Mouse (Mus musculus): ENCODE measurements around the gene Fcer1g. TPM values are rescaled to one million over a fixed set of nuclear protein-coding genes. Genes with fewer than 3 reads are reported as not detected.

The Fcer1g gene
- total and polyA plus RNA-seq, 2 experiments from 2014 or later: 24.6 to 60.5 TPM

GRCm38 (mm10) chr1:171222238-171223155 lies 11.7 kb downstream of the Fcer1g start, which contains the start of gene Tomm40l:
Tomm40l (minus strand) TSS chr1:171222514.
- Histone ChIP-seq H3K4me2 (ENCODE audit: low read depth, low read length) (peak within 1 kb of the TSS; percentile 77), H3K4me3 (ENCODE audit: low read depth, low read length) (peak within 1 kb of the TSS; percentile 66), H3K9ac (replicated peaks; ENCODE audit: low read depth, low read length) (peak within 1 kb of the TSS; percentile 56), H3K4me1 (ENCODE audit: control insufficient read depth, insufficient read depth) (peaks cover 8% of the 10 kb centered on the region), H3K27ac (ENCODE audit: low read depth) (peak within 1 kb of the TSS; percentile 94), H3K9me3 (replicated peaks; ENCODE audit: control insufficient read depth, low read length) (no peaks in the 10 kb centered on the region), H3K36me3 (replicated peaks; ENCODE audit: control insufficient read depth, insufficient read depth, low read length) (peaks cover 24% of the 10 kb centered on the region), H3K27me3 (ENCODE audit: control insufficient read depth, insufficient read depth, low read length) (no peaks in the 10 kb centered on the region)
- WGBS: under 1% methylated on average over 28 of the region's 28 CpGs
- TF ChIP-seq EP300 (IDR thresholded peaks at IDR 0.05; ENCODE audit: low read depth): no peak; the same call in 1 of the 2 replicates
- TF ChIP-seq CTCF (IDR thresholded peaks at IDR 0.05; ENCODE audit: low read depth): peak; percentile 79
- DNase-seq (ENCODE audit: low spot score) (peak; percentile 100), ATAC-seq (ENCODE audit: insufficient read depth, low read depth) (peak; percentile 97)

DNA sequence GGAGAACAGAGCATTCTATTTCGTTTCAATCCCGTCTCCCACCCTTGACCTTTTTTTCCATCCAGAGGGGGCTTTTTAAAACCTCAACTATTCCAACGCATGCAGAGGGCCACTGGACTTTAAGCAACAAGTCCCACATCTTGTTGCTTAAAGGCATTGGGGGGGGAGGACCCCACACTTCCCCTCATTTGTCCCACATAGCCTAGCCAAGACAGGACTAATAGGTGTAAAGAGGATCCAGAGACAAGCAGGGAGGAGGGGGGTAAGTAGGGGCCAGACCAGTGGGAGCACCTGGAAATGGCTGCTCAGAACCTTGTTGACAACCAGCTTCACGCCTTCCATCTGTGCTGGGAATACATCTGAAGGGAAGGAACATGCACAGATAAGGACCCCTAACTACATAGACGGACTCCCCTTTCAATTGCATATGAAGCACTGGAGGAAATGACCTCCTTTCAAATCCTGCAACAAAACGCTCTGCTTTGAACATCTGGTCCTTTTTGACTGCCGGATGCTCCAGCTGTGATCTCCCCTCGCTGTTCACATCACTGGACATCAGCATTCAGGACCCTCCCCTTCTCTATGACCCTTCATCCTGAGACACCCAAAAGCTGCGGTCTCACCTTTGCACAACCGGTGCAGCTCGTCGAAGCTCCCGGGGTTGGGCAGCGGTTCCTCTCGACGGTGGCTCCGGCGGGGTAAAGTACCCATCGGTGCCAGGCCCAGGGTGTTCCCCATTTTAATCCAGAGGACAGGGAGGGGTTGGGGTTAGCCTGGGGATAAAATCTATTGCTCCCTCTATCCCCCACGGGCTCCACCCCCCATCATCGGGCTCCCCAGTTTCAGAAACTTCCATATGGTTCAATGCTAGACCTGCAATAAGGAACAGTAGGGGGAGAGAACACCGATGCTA lies 12.6 kb downstream of the Fcer1g start:
- peak overlapping the region; percentile 66 for H3K4me3 ChIP-seq (ENCODE audit: low read depth, low read length)
- no peaks in the 10 kb centered on the region for H3K27me3 ChIP-seq (ENCODE audit: control insufficient read depth, insufficient read depth, low read length)
- peaks cover 24% of the 10 kb centered on the region for H3K36me3 ChIP-seq (replicated peaks; ENCODE audit: control insufficient read depth, insufficient read depth, low read length)
- peak overlapping the region; percentile 15; the same call in 1 of the 2 replicates for H3K27ac ChIP-seq (ENCODE audit: low read depth)
- H3K9ac ChIP-seq (replicated peaks; ENCODE audit: low read depth, low read length): peak overlapping the region; percentile 56
- H3K4me2 ChIP-seq (ENCODE audit: low read depth, low read length): peak overlapping the region; percentile 77
- H3K4me1 ChIP-seq (ENCODE audit: control insufficient read depth, insufficient read depth): peaks cover 8% of the 10 kb centered on the region
- no peak for TF ChIP-seq EP300 (IDR thresholded peaks at IDR 0.05; ENCODE audit: low read depth)
- TF ChIP-seq CTCF (IDR thresholded peaks at IDR 0.05; ENCODE audit: low read depth): no peak
- H3K9me3 ChIP-seq (replicated peaks; ENCODE audit: control insufficient read depth, low read length): no peaks in the 10 kb centered on the region
- ATAC-seq (ENCODE audit: insufficient read depth, low read depth) (no peak), DNase-seq (ENCODE audit: low spot score) (no peak)
- 5% methylated on average over 22 of the region's 22 CpGs for WGBS

DNA sequence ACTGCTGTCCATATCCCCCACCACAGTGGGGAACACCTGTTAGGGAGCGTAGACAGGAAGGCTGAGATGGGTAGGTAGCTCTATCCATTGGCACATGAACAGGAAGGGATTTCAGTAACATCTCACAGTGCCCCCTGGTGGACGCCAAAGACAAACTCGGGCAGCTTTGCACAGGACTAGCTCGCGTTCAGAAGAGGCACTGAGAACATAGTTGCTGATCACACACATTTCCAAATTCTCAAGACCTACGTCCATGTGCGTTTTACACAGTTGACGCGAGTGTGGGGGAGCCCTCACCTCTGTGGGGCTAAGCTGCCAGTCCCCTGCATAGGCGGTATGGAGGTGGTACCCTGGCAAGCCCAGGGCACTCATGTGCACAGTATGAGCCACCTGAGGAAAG lies 13.3 kb downstream of the Fcer1g start:
- H3K4me2 ChIP-seq (ENCODE audit: low read depth, low read length): peak overlapping the region; percentile 77
- H3K4me1 ChIP-seq (ENCODE audit: control insufficient read depth, insufficient read depth): peaks cover 11% of the 10 kb centered on the region
- peak overlapping the region; percentile 66 for H3K4me3 ChIP-seq (ENCODE audit: low read depth, low read length)
- H3K36me3 ChIP-seq (replicated peaks; ENCODE audit: control insufficient read depth, insufficient read depth, low read length): peaks cover 24% of the 10 kb centered on the region
- H3K9me3 ChIP-seq (replicated peaks; ENCODE audit: control insufficient read depth, low read length): no peaks in the 10 kb centered on the region
- no peak overlapping the region for H3K27ac ChIP-seq (ENCODE audit: low read depth)
- H3K9ac ChIP-seq (replicated peaks; ENCODE audit: low read depth, low read length): no peak overlapping the region
- TF ChIP-seq CTCF (IDR thresholded peaks at IDR 0.05; ENCODE audit: low read depth) (peak; percentile 92), EP300 (IDR thresholded peaks at IDR 0.05; ENCODE audit: low read depth) (no peak)
- DNase-seq (ENCODE audit: low spot score): peak; percentile 83
- ATAC-seq (ENCODE audit: insufficient read depth, low read depth): no peak
- H3K27me3 ChIP-seq (ENCODE audit: control insufficient read depth, insufficient read depth, low read length): no peaks in the 10 kb centered on the region
- 5% methylated on average over 10 of the region's 10 CpGs for WGBS

- WGBS: 63% methylated on average over 18 of the region's 18 CpGs
- peaks cover 24% of the 10 kb centered on the region for H3K36me3 ChIP-seq (replicated peaks; ENCODE audit: control insufficient read depth, insufficient read depth, low read length)
- TF ChIP-seq CTCF (IDR thresholded peaks at IDR 0.05; ENCODE audit: low read depth): no peak
- no peak for TF ChIP-seq EP300 (IDR thresholded peaks at IDR 0.05; ENCODE audit: low read depth)
- H3K27ac ChIP-seq (ENCODE audit: low read depth): no peak overlapping the region
- H3K4me2 ChIP-seq (ENCODE audit: low read depth, low read length): no peak overlapping the region
- no peak for ATAC-seq (ENCODE audit: insufficient read depth, low read depth)
- no peak overlapping the region for H3K4me3 ChIP-seq (ENCODE audit: low read depth, low read length)
- H3K9ac ChIP-seq (replicated peaks; ENCODE audit: low read depth, low read length): no peak overlapping the region
- H3K4me1 ChIP-seq (ENCODE audit: control insufficient read depth, insufficient read depth): peaks cover 8% of the 10 kb centered on the region
- no peaks in the 10 kb centered on the region for H3K27me3 ChIP-seq (ENCODE audit: control insufficient read depth, insufficient read depth, low read length)
- H3K9me3 ChIP-seq (replicated peaks; ENCODE audit: control insufficient read depth, low read length): no peaks in the 10 kb centered on the region
- DNase-seq (ENCODE audit: low spot score): no peak
Measured at GRCm38 (mm10) chr1:171216241-171216955, 17.8 kb downstream of the Fcer1g start.
